7 mouse cellular contexts compared by ENCODE assay signal in genomic region chr4:141443641-141444429, GRCm38 (mm10). TPM values are rescaled to one million over a fixed set of nuclear protein-coding genes. Genes with fewer than 3 reads are reported as not detected.
DNase-seq lines count a peak whose midpoint lies in the region; ATAC-seq lines count a peak whose summit lies in the region.

No protein-coding gene starts in this region.

- peaks cover 2% of the 10 kb centered on the region for H3K36me3 ChIP-seq in neural tube, embryonic 11.5 days (ENCODE audit: control insufficient read depth, insufficient read depth, low read length)
- H3K36me3 ChIP-seq in forebrain, embryonic 13.5 days (ENCODE audit: poor library complexity, severe bottlenecking), result peaks cover 28% of the 10 kb centered on the region
- H3K36me3 ChIP-seq in liver, embryonic 11.5 days (ENCODE audit: control insufficient read depth, insufficient read depth, low read length), result peaks cover 4% of the 10 kb centered on the region
- no peaks in the 10 kb centered on the region for H3K36me3 ChIP-seq in stomach, embryonic 16.5 days (ENCODE audit: control insufficient read depth, insufficient read depth, low read length)

- DNase-seq in neural tube, embryonic 11.5 days (ENCODE audit: low spot score), result no peak
- no peak for DNase-seq in neural tube, embryonic 10.5 days (ENCODE audit: extremely low spot score, low spot score)
- DNase-seq in liver, embryonic 11.5 days (ENCODE audit: low spot score), result no peak
- DNase-seq in urinary bladder, postnatal 14 days (ENCODE audit: low spot score), result no peak
- DNase-seq in kidney, postnatal 4 days, result no peak

- peak overlapping the region; percentile 98 for H3K9ac ChIP-seq in neural tube, embryonic 11.5 days (ENCODE audit: low read length)
- H3K9ac ChIP-seq in forebrain, embryonic 13.5 days, result peak overlapping the region; percentile 97
- H3K9ac ChIP-seq in liver, embryonic 11.5 days (ENCODE audit: low read depth, low read length), result peak overlapping the region; percentile 88
- H3K9ac ChIP-seq in stomach, embryonic 16.5 days (ENCODE audit: low read length), result peak overlapping the region; percentile 96

- no peaks in the 10 kb centered on the region for H3K9me3 ChIP-seq in neural tube, embryonic 11.5 days (ENCODE audit: control insufficient read depth, low read length)
- no peaks in the 10 kb centered on the region for H3K9me3 ChIP-seq in forebrain, embryonic 13.5 days (replicated peaks)
- H3K9me3 ChIP-seq in liver, embryonic 11.5 days (ENCODE audit: control insufficient read depth, low read length), result no peaks in the 10 kb centered on the region
- H3K9me3 ChIP-seq in stomach, embryonic 16.5 days (replicated peaks; ENCODE audit: control insufficient read depth, low read length), result no peaks in the 10 kb centered on the region

- H3K4me2 ChIP-seq in neural tube, embryonic 11.5 days (ENCODE audit: low read depth), result peak overlapping the region; percentile 37
- peak overlapping the region; percentile 92 for H3K4me2 ChIP-seq in forebrain, embryonic 13.5 days
- peak overlapping the region; percentile 87 for H3K4me2 ChIP-seq in liver, embryonic 11.5 days
- H3K4me2 ChIP-seq in stomach, embryonic 16.5 days (ENCODE audit: low read depth, low read length), result peak overlapping the region; percentile 62

- ATAC-seq in neural tube, embryonic 11.5 days (ENCODE audit: insufficient read depth, low FRiP score, low TSS enrichment), result no peak
- ATAC-seq in forebrain, embryonic 13.5 days, result no peak
- no peak for ATAC-seq in liver, embryonic 11.5 days (replicated peaks; ENCODE audit: low FRiP score)
- ATAC-seq in stomach, embryonic 16.5 days (ENCODE audit: insufficient read depth, low FRiP score), result no peak

- 51% methylated on average over 11 of the region's 11 CpGs for WGBS in neural tube, embryonic 11.5 days
- 48% methylated on average over 11 of the region's 11 CpGs for WGBS in forebrain, embryonic 13.5 days
- WGBS in liver, embryonic 11.5 days, result 41% methylated on average over 11 of the region's 11 CpGs
- WGBS in stomach, embryonic 16.5 days, result 40% methylated on average over 11 of the region's 11 CpGs

- H3K4me1 ChIP-seq in neural tube, embryonic 11.5 days (ENCODE audit: control insufficient read depth, insufficient read depth, low read length), result peaks cover 10% of the 10 kb centered on the region; the same call in 1 of the 2 replicates
- H3K4me1 ChIP-seq in forebrain, embryonic 13.5 days, result peaks cover 22% of the 10 kb centered on the region
- H3K4me1 ChIP-seq in liver, embryonic 11.5 days (replicated peaks; ENCODE audit: control insufficient read depth, insufficient read depth, low read length), result peaks cover 15% of the 10 kb centered on the region
- H3K4me1 ChIP-seq in stomach, embryonic 16.5 days (ENCODE audit: control insufficient read depth, insufficient read depth, low read length), result peaks cover 12% of the 10 kb centered on the region

- H3K27me3 ChIP-seq in neural tube, embryonic 11.5 days (ENCODE audit: control insufficient read depth, insufficient read depth, low read length), result no peaks in the 10 kb centered on the region
- no peaks in the 10 kb centered on the region for H3K27me3 ChIP-seq in forebrain, embryonic 13.5 days
- H3K27me3 ChIP-seq in liver, embryonic 11.5 days (replicated peaks; ENCODE audit: control insufficient read depth, insufficient read depth, low read length), result no peaks in the 10 kb centered on the region
- no peaks in the 10 kb centered on the region for H3K27me3 ChIP-seq in stomach, embryonic 16.5 days (ENCODE audit: control insufficient read depth, insufficient read depth, low read length)

- no peak overlapping the region for H3K27ac ChIP-seq in neural tube, embryonic 11.5 days (ENCODE audit: low read depth, low read length)
- H3K27ac ChIP-seq in forebrain, embryonic 13.5 days, result no peak overlapping the region
- H3K27ac ChIP-seq in liver, embryonic 11.5 days (ENCODE audit: low read depth, low read length), result 0 out of 2 replicates have a peak overlapping the region, but pooled peaks have one; percentile 36
- 0 out of 2 replicates have a peak overlapping the region, but pooled peaks have one; percentile 26 for H3K27ac ChIP-seq in stomach, embryonic 16.5 days (ENCODE audit: low read length)

- H3K4me3 ChIP-seq in neural tube, embryonic 11.5 days (ENCODE audit: low read depth, low read length), result peak overlapping the region; percentile 99
- peak overlapping the region; percentile 98 for H3K4me3 ChIP-seq in forebrain, embryonic 13.5 days
- peak overlapping the region; percentile 93 for H3K4me3 ChIP-seq in liver, embryonic 11.5 days (ENCODE audit: low read depth, low read length)
- peak overlapping the region; percentile 97 for H3K4me3 ChIP-seq in stomach, embryonic 16.5 days (replicated peaks; ENCODE audit: low read length)

RNA-seq across cellular contexts. Expression of gene Zbtb17, which starts 0.6 kb away (rescaled TPM):
- 46.5 and 48.0 TPM in 2 replicates for polyA plus RNA-seq in neural tube, embryonic 11.5 days (2014; fragmentation: Nextera tagmentation; extraction: Ambion mirVana)
- 60.9 and 63.7 TPM in 2 replicates for polyA plus RNA-seq in forebrain, embryonic 13.5 days (2015; fragmentation: Nextera tagmentation; extraction: Ambion mirVana)
- 24.3 and 26.4 TPM in 2 replicates for polyA plus RNA-seq in liver, embryonic 11.5 days (2014; fragmentation: Nextera tagmentation; extraction: Ambion mirVana)
- polyA plus RNA-seq in stomach, embryonic 16.5 days (2015; fragmentation: Nextera tagmentation; extraction: Ambion mirVana), result 31.8 and 35.6 TPM in 2 replicates

RNA-seq across cellular contexts. Expression of gene Srarp, which starts 7.9 kb away (rescaled TPM):
- polyA plus RNA-seq in neural tube, embryonic 11.5 days (2014; fragmentation: Nextera tagmentation; extraction: Ambion mirVana), result not detected in 2 replicates
- not detected in 2 replicates for polyA plus RNA-seq in forebrain, embryonic 13.5 days (2015; fragmentation: Nextera tagmentation; extraction: Ambion mirVana)
- polyA plus RNA-seq in liver, embryonic 11.5 days (2014; fragmentation: Nextera tagmentation; extraction: Ambion mirVana), result not detected in 2 replicates
- not detected in 2 replicates for polyA plus RNA-seq in stomach, embryonic 16.5 days (2015; fragmentation: Nextera tagmentation; extraction: Ambion mirVana)

RNA-seq across cellular contexts. Expression of gene Hspb7, which starts 23.3 kb away (rescaled TPM):
- 0.11 TPM in 1 of 2 replicates, not detected in the other for polyA plus RNA-seq in neural tube, embryonic 11.5 days (2014; fragmentation: Nextera tagmentation; extraction: Ambion mirVana)
- not detected in 2 replicates for polyA plus RNA-seq in forebrain, embryonic 13.5 days (2015; fragmentation: Nextera tagmentation; extraction: Ambion mirVana)
- polyA plus RNA-seq in liver, embryonic 11.5 days (2014; fragmentation: Nextera tagmentation; extraction: Ambion mirVana), result 0.42 and 1.2 TPM in 2 replicates
- 5.6 and 5.8 TPM in 2 replicates for polyA plus RNA-seq in stomach, embryonic 16.5 days (2015; fragmentation: Nextera tagmentation; extraction: Ambion mirVana)

RNA-seq across cellular contexts. Expression of gene Clcnkb, which starts 28.0 kb away (rescaled TPM):
- not detected in 2 replicates for polyA plus RNA-seq in neural tube, embryonic 11.5 days (2014; fragmentation: Nextera tagmentation; extraction: Ambion mirVana)
- not detected in 2 replicates for polyA plus RNA-seq in forebrain, embryonic 13.5 days (2015; fragmentation: Nextera tagmentation; extraction: Ambion mirVana)
- not detected in 2 replicates for polyA plus RNA-seq in liver, embryonic 11.5 days (2014; fragmentation: Nextera tagmentation; extraction: Ambion mirVana)
- polyA plus RNA-seq in stomach, embryonic 16.5 days (2015; fragmentation: Nextera tagmentation; extraction: Ambion mirVana), result not detected in 2 replicates

RNA-seq across cellular contexts. Expression of gene Clcnka, which starts 45.3 kb away (rescaled TPM):
- 0.09 TPM in 1 of 2 replicates, not detected in the other for polyA plus RNA-seq in neural tube, embryonic 11.5 days (2014; fragmentation: Nextera tagmentation; extraction: Ambion mirVana)
- polyA plus RNA-seq in forebrain, embryonic 13.5 days (2015; fragmentation: Nextera tagmentation; extraction: Ambion mirVana), result 0.10 TPM in 1 of 2 replicates, not detected in the other
- polyA plus RNA-seq in liver, embryonic 11.5 days (2014; fragmentation: Nextera tagmentation; extraction: Ambion mirVana), result 0.19 TPM in 1 of 2 replicates, not detected in the other
- polyA plus RNA-seq in stomach, embryonic 16.5 days (2015; fragmentation: Nextera tagmentation; extraction: Ambion mirVana), result 0.17 TPM in 1 of 2 replicates, not detected in the other

Comparison
In these comparisons a context has a peak if more than half of its experiments do, and no peak if none do; other contexts are left out.
1. H3K27ac ChIP-seq: peak in liver, embryonic 11.5 days (single experiment) and stomach, embryonic 16.5 days (single experiment); none in neural tube, embryonic 11.5 days (single experiment) and forebrain, embryonic 13.5 days (single experiment).
2. H3K4me2 ChIP-seq: peak in every context shown above with its lines; median percentile 92 in forebrain, embryonic 13.5 days; 87 in liver, embryonic 11.5 days; 62 in stomach, embryonic 16.5 days; 37 in neural tube, embryonic 11.5 days.
3. Peak in every context shown above with its lines, with median percentiles within 50 percentile points of each other: H3K4me3 ChIP-seq and H3K9ac ChIP-seq.